Mouse (Mus musculus): Measurements from ENCODE around the gene B9d2. TPM values are rescaled to one million over a fixed set of nuclear protein-coding genes. Genes with fewer than 3 reads are reported as not detected.

Gene B9d2
- polyA plus RNA-seq, 1 experiment from 2014 or later, result 42.9 TPM

- WGBS, result 40% methylated on average over 6 of the region's 6 CpGs
These were observed 5.2 kb upstream of the B9d2 start for GRCm38 (mm10) chr7:25675405-25675804.

DNA sequence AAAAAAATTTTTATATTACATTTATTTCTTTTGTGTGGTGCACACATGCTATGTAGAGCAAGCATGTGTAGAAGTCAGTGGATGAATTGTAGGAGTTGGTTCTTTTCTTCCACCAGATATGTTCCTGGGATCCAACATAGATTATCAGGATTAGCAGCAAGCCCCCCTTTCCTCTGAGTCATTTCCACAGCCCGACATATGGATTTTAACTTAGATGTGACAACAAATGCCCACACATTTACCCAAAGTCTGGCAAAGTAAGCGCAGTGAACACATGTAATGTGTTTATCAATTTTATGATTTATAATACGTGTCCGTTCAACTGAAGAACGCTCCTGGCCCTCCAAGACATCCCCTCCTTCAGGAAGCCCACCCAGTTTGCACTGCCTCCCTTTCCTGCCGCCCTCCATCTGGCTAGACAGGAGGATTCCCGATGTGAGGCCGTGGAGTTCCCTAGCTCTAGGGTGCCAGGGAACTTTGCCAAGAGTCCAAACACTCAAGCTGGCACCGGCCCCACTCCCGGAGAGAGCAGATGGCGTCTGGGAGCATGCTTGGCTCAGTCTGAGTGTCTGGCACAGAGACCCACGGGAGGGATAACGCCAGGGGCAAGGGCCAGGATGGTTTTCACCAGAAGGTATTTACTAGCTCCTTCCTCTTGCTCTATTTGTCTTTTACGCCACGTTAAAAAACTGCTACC, 4.3 kb upstream of the B9d2 start:
- H3K9me3 ChIP-seq (replicated peaks), result no peaks in the 10 kb centered on the region
- peak overlapping the region; percentile 15; the same call in 1 of the 2 replicates for H3K4me2 ChIP-seq
- peaks cover 38% of the 10 kb centered on the region for H3K4me1 ChIP-seq
- peaks cover 27% of the 10 kb centered on the region; the same call in 1 of the 2 replicates for H3K27me3 ChIP-seq (replicated peaks)
- no peak overlapping the region for H3K9ac ChIP-seq (replicated peaks)
- 39% methylated on average over 15 of the region's 15 CpGs for WGBS
- no peak for ATAC-seq (ENCODE audit: low FRiP score)
- no peak overlapping the region for H3K4me3 ChIP-seq (replicated peaks)
- H3K27ac ChIP-seq (replicated peaks), result peak overlapping the region; percentile 37; the same call in 1 of the 2 replicates
- H3K36me3 ChIP-seq, result no peaks in the 10 kb centered on the region

More at GRCm38 (mm10) chr7:25675405-25675804, 5.2 kb upstream of the B9d2 start:
- Histone ChIP-seq H3K27ac (replicated peaks) (no peak overlapping the region), H3K36me3 (no peaks in the 10 kb centered on the region), H3K9ac (replicated peaks) (peak overlapping the region; percentile 65; the same call in 1 of the 2 replicates), H3K27me3 (replicated peaks) (peaks cover 27% of the 10 kb centered on the region; the same call in 1 of the 2 replicates), H3K4me1 (peaks cover 33% of the 10 kb centered on the region), H3K9me3 (replicated peaks) (no peaks in the 10 kb centered on the region), H3K4me3 (replicated peaks) (peak overlapping the region; percentile 54), H3K4me2 (peak overlapping the region; percentile 79)
- ATAC-seq (ENCODE audit: low FRiP score), result peak; percentile 2; the same call in 1 of the 2 replicates

DNA sequence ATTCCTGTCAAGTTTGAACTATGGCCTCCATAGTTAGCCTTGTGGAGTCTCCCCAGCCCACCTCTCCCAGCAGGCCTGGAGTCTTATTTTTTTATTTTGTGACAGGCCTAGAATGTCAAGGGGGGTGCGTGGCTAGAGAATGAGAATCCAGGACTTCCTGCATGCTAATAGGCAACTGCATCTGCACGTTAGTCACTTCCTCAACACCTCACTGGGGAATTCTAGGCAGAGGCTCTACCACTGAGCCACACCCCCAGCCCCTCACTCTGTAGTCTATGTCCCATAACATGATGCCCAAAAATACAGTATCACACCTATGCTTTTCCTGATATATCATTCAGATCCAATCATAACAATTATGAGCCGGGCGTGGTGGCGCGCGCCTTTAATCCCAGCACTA, 3.6 kb upstream of the B9d2 start:
- Histone ChIP-seq H3K4me1 (peaks cover 45% of the 10 kb centered on the region), H3K27me3 (replicated peaks) (peaks cover 27% of the 10 kb centered on the region; the same call in 1 of the 2 replicates), H3K36me3 (no peaks in the 10 kb centered on the region), H3K4me2 (no peak overlapping the region), H3K9ac (replicated peaks) (no peak overlapping the region), H3K27ac (replicated peaks) (peak overlapping the region; percentile 37; the same call in 1 of the 2 replicates), H3K4me3 (replicated peaks) (no peak overlapping the region), H3K9me3 (replicated peaks) (no peaks in the 10 kb centered on the region)
- 84% methylated on average over 7 of the region's 7 CpGs for WGBS
- no peak for ATAC-seq (ENCODE audit: low FRiP score)

GRCm38 (mm10) chr7:25679971-25680370, 609 bp upstream of the B9d2 start:
- ATAC-seq (ENCODE audit: low FRiP score), result no peak
- no peaks in the 10 kb centered on the region for H3K9me3 ChIP-seq (replicated peaks)
- H3K4me1 ChIP-seq, result peaks cover 34% of the 10 kb centered on the region
- H3K27ac ChIP-seq (replicated peaks), result peak overlapping the region; percentile 95
- H3K36me3 ChIP-seq, result no peaks in the 10 kb centered on the region
- 9% methylated on average over 6 of the region's 6 CpGs for WGBS
- peaks cover 12% of the 10 kb centered on the region for H3K27me3 ChIP-seq (replicated peaks)
- H3K4me2 ChIP-seq, result peak overlapping the region; percentile 64
- peak overlapping the region; percentile 56 for H3K4me3 ChIP-seq (replicated peaks)
- peak overlapping the region; percentile 60 for H3K9ac ChIP-seq (replicated peaks)

DNA sequence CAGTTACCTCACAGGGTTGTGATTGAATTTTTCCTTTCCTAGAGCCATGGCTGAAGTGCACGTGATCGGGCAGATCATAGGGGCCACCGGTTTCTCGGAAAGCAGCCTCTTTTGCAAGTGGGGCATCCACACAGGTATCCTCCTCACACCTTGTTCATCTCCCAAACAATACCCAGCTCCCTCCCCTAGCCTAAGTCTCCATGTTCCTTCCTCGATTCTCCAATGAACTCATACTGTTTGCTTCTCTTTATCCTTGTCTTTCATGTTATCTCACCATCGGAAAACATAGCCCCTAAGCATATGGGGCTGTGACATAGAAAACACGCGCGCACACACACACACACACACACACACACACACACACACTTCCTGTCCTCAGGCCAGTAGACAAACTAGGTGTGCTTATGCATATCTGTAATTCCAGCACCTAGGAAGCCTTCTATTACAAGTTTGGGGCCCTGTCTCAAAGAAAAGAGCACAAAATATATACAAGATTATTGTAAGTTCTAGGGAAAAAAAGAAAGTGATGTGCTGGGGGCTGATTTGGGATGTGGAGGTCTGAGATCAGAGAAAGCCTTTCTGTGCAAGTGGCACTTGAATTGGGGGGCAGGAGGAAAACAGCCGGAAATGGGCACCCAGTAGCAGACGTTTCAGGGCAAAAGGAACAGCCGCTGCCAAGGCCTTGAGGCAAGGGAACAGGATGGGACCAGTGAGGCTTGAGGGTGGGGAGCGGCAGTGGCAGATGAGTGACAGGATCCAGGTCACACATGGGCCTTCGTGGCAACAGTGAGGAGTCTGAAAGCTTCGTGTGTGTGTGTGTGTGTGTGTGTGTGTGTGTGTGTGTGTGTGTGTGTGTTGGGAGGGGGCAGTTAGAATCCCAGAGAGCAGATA, 1.0 kb downstream of the B9d2 start:
- peak overlapping the region; percentile 95 for H3K27ac ChIP-seq (replicated peaks)
- no peaks in the 10 kb centered on the region for H3K36me3 ChIP-seq
- H3K4me2 ChIP-seq, result peak overlapping the region; percentile 64
- H3K4me1 ChIP-seq, result peaks cover 28% of the 10 kb centered on the region
- H3K9me3 ChIP-seq (replicated peaks), result no peaks in the 10 kb centered on the region
- H3K9ac ChIP-seq (replicated peaks), result peak overlapping the region; percentile 60
- H3K4me3 ChIP-seq (replicated peaks), result peak overlapping the region; percentile 56
- 61% methylated on average over 15 of the region's 15 CpGs for WGBS
- peaks cover 21% of the 10 kb centered on the region for H3K27me3 ChIP-seq (replicated peaks)
- peak; percentile 32 for ATAC-seq (ENCODE audit: low FRiP score)

- H3K4me1 ChIP-seq, result peaks cover 43% of the 10 kb centered on the region
- no peak for ATAC-seq (ENCODE audit: low FRiP score)
- no peak overlapping the region for H3K4me2 ChIP-seq
- no peak overlapping the region for H3K27ac ChIP-seq (replicated peaks)
- peaks cover 38% of the 10 kb centered on the region for H3K27me3 ChIP-seq (replicated peaks)
- WGBS, result 80% methylated on average over 7 of the region's 7 CpGs
- H3K4me3 ChIP-seq (replicated peaks), result no peak overlapping the region
- no peaks in the 10 kb centered on the region for H3K36me3 ChIP-seq
- no peak overlapping the region for H3K9ac ChIP-seq (replicated peaks)
- no peaks in the 10 kb centered on the region for H3K9me3 ChIP-seq (replicated peaks)
These were observed 3.0 kb downstream of the B9d2 start for GRCm38 (mm10) chr7:25683474-25684180.

- 92% methylated on average over 6 of the region's 6 CpGs for WGBS
These were observed 4.1 kb downstream of the B9d2 start for GRCm38 (mm10) chr7:25684659-25685058.

GRCm38 (mm10) chr7:25685926-25686470, 5.4 kb downstream of the B9d2 start:
- Histone ChIP-seq H3K27ac (replicated peaks) (no peak overlapping the region), H3K9me3 (replicated peaks) (no peaks in the 10 kb centered on the region), H3K4me3 (replicated peaks) (no peak overlapping the region), H3K4me2 (peak overlapping the region; percentile 84), H3K27me3 (replicated peaks) (peaks cover 61% of the 10 kb centered on the region), H3K4me1 (peaks cover 47% of the 10 kb centered on the region), H3K9ac (replicated peaks) (no peak overlapping the region), H3K36me3 (no peaks in the 10 kb centered on the region)
- ATAC-seq (ENCODE audit: low FRiP score), result no peak
- WGBS, result 72% methylated on average over 21 of the region's 21 CpGs

More at GRCm38 (mm10) chr7:25684659-25685058, 4.1 kb downstream of the B9d2 start:
- H3K4me2 ChIP-seq, result no peak overlapping the region
- no peak overlapping the region for H3K4me3 ChIP-seq (replicated peaks)
- no peak for ATAC-seq (ENCODE audit: low FRiP score)
- no peak overlapping the region for H3K27ac ChIP-seq (replicated peaks)
- H3K27me3 ChIP-seq (replicated peaks), result peaks cover 49% of the 10 kb centered on the region
- no peaks in the 10 kb centered on the region for H3K36me3 ChIP-seq
- H3K9ac ChIP-seq (replicated peaks), result no peak overlapping the region
- no peaks in the 10 kb centered on the region for H3K9me3 ChIP-seq (replicated peaks)
- H3K4me1 ChIP-seq, result peaks cover 53% of the 10 kb centered on the region

GRCm38 (mm10) chr7:25686680-25687531, 6.3 kb downstream of the B9d2 start, which contains the start of gene Tgfb1:
Gene Tgfb1 (plus strand): TSS chr7:25687002.
- Histone ChIP-seq H3K4me1 (peaks cover 38% of the 10 kb centered on the region), H3K27ac (replicated peaks) (peak within 1 kb of the TSS; percentile 51), H3K4me2 (peak within 1 kb of the TSS; percentile 84), H3K9me3 (replicated peaks) (no peaks in the 10 kb centered on the region), H3K4me3 (replicated peaks) (peak within 1 kb of the TSS; percentile 45), H3K36me3 (no peaks in the 10 kb centered on the region), H3K27me3 (replicated peaks) (peaks cover 63% of the 10 kb centered on the region), H3K9ac (replicated peaks) (peak within 1 kb of the TSS; percentile 46)
- ATAC-seq (ENCODE audit: low FRiP score), result no peak
- WGBS, result under 1% methylated on average over 50 of the region's 69 CpGs

GRCm38 (mm10) chr7:25687811-25688401, 7.3 kb downstream of the B9d2 start:
- ATAC-seq (ENCODE audit: low FRiP score), result no peak
- H3K9me3 ChIP-seq (replicated peaks), result no peaks in the 10 kb centered on the region
- WGBS, result under 1% methylated on average over 47 of the region's 47 CpGs
- peaks cover 37% of the 10 kb centered on the region for H3K4me1 ChIP-seq
- 0 out of 2 replicates have a peak overlapping the region, but pooled peaks have one; percentile 18 for H3K27ac ChIP-seq (replicated peaks)
- H3K4me3 ChIP-seq (replicated peaks), result peak overlapping the region; percentile 45
- H3K9ac ChIP-seq (replicated peaks), result peak overlapping the region; percentile 44
- no peaks in the 10 kb centered on the region for H3K36me3 ChIP-seq
- peak overlapping the region; percentile 84 for H3K4me2 ChIP-seq
- H3K27me3 ChIP-seq (replicated peaks), result peaks cover 63% of the 10 kb centered on the region
